Mouse (Mus musculus) liver, embryonic 12.5 days (tissue): ENCODE measurements around the gene Aldh1a3. TPM values are rescaled to one million over a fixed set of nuclear protein-coding genes. Genes with fewer than 3 reads are reported as not detected.

Experiments used
- ATAC-seq: fragments of 200-750 bp; cut with Nextera tagmentation; 2 replicates; pipeline ENCODE4 v1.8.0; 2017; ENCODE audit warnings: moderate number of reproducible peaks, mild to moderate bottlenecking, moderate library complexity
- H3K27ac ChIP-seq: fragments of 300-500 bp; sonication (generic); 2 replicates; pipeline ENCODE4 v1.5.1; 2016; ENCODE audit warnings: mild to moderate bottlenecking
- H3K27me3 ChIP-seq: fragments of 300-500 bp; sonication (generic); replicated peaks from 2 replicates; pipeline ENCODE4 v1.6.1; 2016; ENCODE audit warnings: mild to moderate bottlenecking, moderate library complexity
- H3K36me3 ChIP-seq: fragments of 300-500 bp; sonication (generic); 2 replicates; pipeline ENCODE4 v1.6.1; 2016; ENCODE audit warnings: mild to moderate bottlenecking, moderate library complexity
- H3K4me1 ChIP-seq: fragments of 300-500 bp; sonication (generic); 2 replicates; pipeline ENCODE4 v1.6.1; 2016
- H3K4me2 ChIP-seq: fragments of 300-500 bp; sonication (generic); 2 replicates; pipeline ENCODE4 v1.6.1; 2016; ENCODE audit warnings: mild to moderate bottlenecking, moderate library complexity
- H3K4me3 ChIP-seq: fragments of 300-500 bp; sonication (generic); 2 replicates; pipeline ENCODE4 v1.5.1; 2016; ENCODE audit warnings: mild to moderate bottlenecking, moderate library complexity
- H3K9ac ChIP-seq: fragments of 300-500 bp; sonication (generic); 2 replicates; pipeline ENCODE4 v1.6.1; 2016; ENCODE audit warnings: mild to moderate bottlenecking, moderate library complexity
- H3K9me3 ChIP-seq: fragments of 300-500 bp; sonication (generic); replicated peaks from 2 replicates; pipeline ENCODE4 v1.6.1; 2016; ENCODE audit warnings: mild to moderate bottlenecking, moderate library complexity
- WGBS: fragments of 180-500 bp; shearing (Covaris S2); methylation state at CpG from one replicate; pipeline ENCODE4 v1.1.7; 2016; ENCODE audit not compliant: insufficient replicate concordance; 5-methylcytosine and 5-hydroxymethylcytosine counted together
- polyA plus RNA-seq: library from polyadenylated mRNA; unstranded; fragments of >200 nt; fragmentation: Nextera tagmentation; extraction: Ambion mirVana; gene quantifications from 2 replicates; pipeline ENCODE4 v1.2.1, GENCODE M21; 2016

Aldh1a3 gene
- polyA plus RNA-seq, 1 experiment from 2014 or later: 2.0 TPM

- Histone ChIP-seq H3K27ac (no peak overlapping the region), H3K36me3 (no peaks in the 10 kb centered on the region), H3K27me3 (peaks cover 14% of the 10 kb centered on the region; the same call in 1 of the 2 replicates), H3K4me3 (no peak overlapping the region), H3K4me1 (peaks cover 17% of the 10 kb centered on the region), H3K4me2 (no peak overlapping the region), H3K9ac (no peak overlapping the region), H3K9me3 (no peaks in the 10 kb centered on the region)
- no peak for ATAC-seq
- WGBS: 49% methylated on average over 8 of the region's 8 CpGs
Measured at GRCm38 (mm10) chr7:66406971-66407370, 20.3 kb downstream of the Aldh1a3 start.

- Histone ChIP-seq H3K27ac (no peak overlapping the region), H3K4me1 (peaks cover 17% of the 10 kb centered on the region), H3K36me3 (no peaks in the 10 kb centered on the region), H3K27me3 (0 out of 2 replicates have a peak, but pooled peaks cover 7% of the 10 kb centered on the region), H3K4me3 (no peak overlapping the region), H3K4me2 (no peak overlapping the region), H3K9ac (no peak overlapping the region), H3K9me3 (no peaks in the 10 kb centered on the region)
- ATAC-seq: no peak
- 49% methylated on average over 13 of the region's 13 CpGs for WGBS
Measured at GRCm38 (mm10) chr7:66405951-66406721, 21.2 kb downstream of the Aldh1a3 start.

GRCm38 (mm10) chr7:66405541-66405940 is 21.8 kb downstream of the Aldh1a3 start:
- Histone ChIP-seq H3K27me3 (0 out of 2 replicates have a peak, but pooled peaks cover 7% of the 10 kb centered on the region), H3K36me3 (no peaks in the 10 kb centered on the region), H3K27ac (no peak overlapping the region), H3K9ac (no peak overlapping the region), H3K9me3 (no peaks in the 10 kb centered on the region), H3K4me2 (no peak overlapping the region), H3K4me1 (peaks cover 17% of the 10 kb centered on the region), H3K4me3 (no peak overlapping the region)
- ATAC-seq: no peak
- WGBS: 19% methylated on average over 11 of the region's 11 CpGs

GRCm38 (mm10) chr7:66404802-66405201 is 22.5 kb downstream of the Aldh1a3 start:
- H3K36me3 ChIP-seq: no peaks in the 10 kb centered on the region
- H3K9me3 ChIP-seq: no peaks in the 10 kb centered on the region
- H3K27ac ChIP-seq: no peak overlapping the region
- no peak overlapping the region for H3K9ac ChIP-seq
- H3K27me3 ChIP-seq: 0 out of 2 replicates have a peak, but pooled peaks cover 7% of the 10 kb centered on the region
- H3K4me1 ChIP-seq: peaks cover 17% of the 10 kb centered on the region
- no peak overlapping the region for H3K4me3 ChIP-seq
- no peak for ATAC-seq
- 43% methylated on average over 4 of the region's 4 CpGs for WGBS
- no peak overlapping the region for H3K4me2 ChIP-seq

- H3K9me3 ChIP-seq: no peaks in the 10 kb centered on the region
- 0 out of 2 replicates have a peak, but pooled peaks cover 7% of the 10 kb centered on the region for H3K27me3 ChIP-seq
- peaks cover 17% of the 10 kb centered on the region for H3K4me1 ChIP-seq
- no peak overlapping the region for H3K9ac ChIP-seq
- H3K36me3 ChIP-seq: no peaks in the 10 kb centered on the region
- no peak for ATAC-seq
- no peak overlapping the region for H3K27ac ChIP-seq
- 48% methylated on average over 10 of the region's 10 CpGs for WGBS
- no peak overlapping the region for H3K4me3 ChIP-seq
- no peak overlapping the region for H3K4me2 ChIP-seq
Measured at GRCm38 (mm10) chr7:66404141-66404540, 23.2 kb downstream of the Aldh1a3 start.

GRCm38 (mm10) chr7:66402876-66403275 is 24.4 kb downstream of the Aldh1a3 start:
- no peak for ATAC-seq
- H3K4me3 ChIP-seq: no peak overlapping the region
- WGBS: 63% methylated on average over 5 of the region's 5 CpGs
- no peaks in the 10 kb centered on the region for H3K36me3 ChIP-seq
- H3K4me1 ChIP-seq: peaks cover 17% of the 10 kb centered on the region
- no peak overlapping the region for H3K4me2 ChIP-seq
- 0 out of 2 replicates have a peak, but pooled peaks cover 7% of the 10 kb centered on the region for H3K27me3 ChIP-seq
- H3K9ac ChIP-seq: no peak overlapping the region
- H3K27ac ChIP-seq: no peak overlapping the region
- no peaks in the 10 kb centered on the region for H3K9me3 ChIP-seq

DNA sequence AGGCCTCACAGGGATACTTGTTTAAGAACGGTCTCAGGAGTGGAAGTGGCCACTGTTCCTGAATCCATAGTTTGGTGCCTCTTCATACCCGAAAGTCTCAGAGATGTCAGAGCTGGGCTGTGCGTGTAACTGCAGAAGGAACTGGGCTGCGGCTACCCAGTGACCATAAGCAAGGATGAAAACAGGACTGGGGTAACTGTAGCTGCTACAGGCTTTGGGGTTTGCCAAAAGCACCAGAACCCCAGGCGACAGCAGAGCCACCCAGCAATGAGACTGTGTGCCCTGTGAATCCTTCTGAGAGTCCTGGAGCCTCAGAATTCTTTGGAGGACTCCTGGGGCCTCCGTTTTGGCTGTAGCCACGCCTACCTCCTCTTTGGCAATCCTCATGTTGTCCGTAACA is 25.7 kb downstream of the Aldh1a3 start:
- Histone ChIP-seq H3K9ac (no peak overlapping the region), H3K9me3 (no peaks in the 10 kb centered on the region), H3K36me3 (no peaks in the 10 kb centered on the region), H3K4me1 (peaks cover 17% of the 10 kb centered on the region), H3K27ac (no peak overlapping the region), H3K4me2 (no peak overlapping the region), H3K4me3 (no peak overlapping the region), H3K27me3 (0 out of 2 replicates have a peak, but pooled peaks cover 3% of the 10 kb centered on the region)
- no peak for ATAC-seq
- WGBS: 56% methylated on average over 8 of the region's 8 CpGs

GRCm38 (mm10) chr7:66397288-66397687 is 30.0 kb downstream of the Aldh1a3 start:
- no peak overlapping the region for H3K4me3 ChIP-seq

GRCm38 (mm10) chr7:66388621-66389532 is 38.4 kb downstream of the Aldh1a3 start:
- WGBS: 17% methylated on average over 28 of the region's 28 CpGs
- ATAC-seq: peak; percentile 58
- Histone ChIP-seq H3K27ac (0 out of 2 replicates have a peak overlapping the region, but pooled peaks have one; percentile 39), H3K4me3 (peak overlapping the region; percentile 68), H3K4me1 (peaks cover 6% of the 10 kb centered on the region), H3K9ac (peak overlapping the region; percentile 82), H3K4me2 (peak overlapping the region; percentile 96), H3K27me3 (no peaks in the 10 kb centered on the region), H3K36me3 (no peaks in the 10 kb centered on the region; the same call in 1 of the 2 replicates), H3K9me3 (no peaks in the 10 kb centered on the region)

More at GRCm38 (mm10) chr7:66397288-66397687, 30.0 kb downstream of the Aldh1a3 start:
- no peaks in the 10 kb centered on the region for H3K36me3 ChIP-seq
- WGBS: 69% methylated on average over 3 of the region's 3 CpGs
- no peak overlapping the region for H3K4me2 ChIP-seq
- no peak overlapping the region for H3K9ac ChIP-seq
- H3K4me1 ChIP-seq: no peaks in the 10 kb centered on the region
- no peak overlapping the region for H3K27ac ChIP-seq
- H3K9me3 ChIP-seq: no peaks in the 10 kb centered on the region
- no peak for ATAC-seq
- no peaks in the 10 kb centered on the region for H3K27me3 ChIP-seq

DNA sequence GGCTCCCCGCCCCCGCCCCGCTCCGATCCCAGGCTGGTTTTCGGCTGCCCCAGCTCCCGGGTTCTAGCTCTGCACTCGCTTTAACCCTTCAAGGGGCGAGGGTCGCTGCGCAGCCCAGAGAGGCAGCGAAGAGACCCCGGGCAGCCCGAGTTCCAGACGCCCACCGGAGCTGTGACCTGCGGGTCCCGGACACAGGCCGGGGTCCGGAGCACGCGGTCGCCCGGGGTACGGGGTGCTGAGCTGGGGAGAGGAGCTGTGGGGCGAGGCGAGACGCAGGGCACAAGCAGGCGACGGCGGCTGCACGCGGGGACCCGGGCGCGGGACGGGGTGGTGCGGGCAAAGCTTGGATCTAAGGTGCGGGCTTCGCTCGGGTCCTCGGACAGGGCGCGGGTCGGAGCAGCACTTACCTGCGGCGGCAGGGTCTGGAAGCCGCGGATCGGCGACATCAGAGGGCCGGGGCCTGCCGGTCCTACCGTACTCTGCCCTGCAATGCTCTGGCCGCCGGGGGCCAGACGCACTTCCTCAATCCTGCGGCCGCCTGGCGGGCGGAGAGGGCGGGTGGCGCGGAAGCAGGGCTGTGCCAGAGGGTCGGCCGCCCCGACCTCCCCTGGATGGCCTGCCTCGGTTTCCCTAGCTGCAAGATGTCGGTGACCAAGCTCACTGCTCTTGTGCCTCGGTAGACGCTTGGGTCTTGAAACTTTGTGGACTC is 39.4 kb downstream of the Aldh1a3 start, which contains the start of gene Lrrk1:
Lrrk1 (minus strand) TSS at position 538 of the 709 bp plus-strand sequence.
- Histone ChIP-seq H3K9ac (peak within 1 kb of the TSS; percentile 82), H3K4me3 (peak within 1 kb of the TSS; percentile 68), H3K4me2 (peak within 1 kb of the TSS; percentile 96), H3K4me1 (peaks cover 6% of the 10 kb centered on the region), H3K27ac (peak within 1 kb of the TSS; percentile 39; the same call in 1 of the 2 replicates), H3K27me3 (no peaks in the 10 kb centered on the region), H3K36me3 (no peaks in the 10 kb centered on the region; the same call in 1 of the 2 replicates), H3K9me3 (no peaks in the 10 kb centered on the region)
- peak; percentile 74 for ATAC-seq
- WGBS: under 1% methylated on average over 61 of the region's 70 CpGs

DNA sequence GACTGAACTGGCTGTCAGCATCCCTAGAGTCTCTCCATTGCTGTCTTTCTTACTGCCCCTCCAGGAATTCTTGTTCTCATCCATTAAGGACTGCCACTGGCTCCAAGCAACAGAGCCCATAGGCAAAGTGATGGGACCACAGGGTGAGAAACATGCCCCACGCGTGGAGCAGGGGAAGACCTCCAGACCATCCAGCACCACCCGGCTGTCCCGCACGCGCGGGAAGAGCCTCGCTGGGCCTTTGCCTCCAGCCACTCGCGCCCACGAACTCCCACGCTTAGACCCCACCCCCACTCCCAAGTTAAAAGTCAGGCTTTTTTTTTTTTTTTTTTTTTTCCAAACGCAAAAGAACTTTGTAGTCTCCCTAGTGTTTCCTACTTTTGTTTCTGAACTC is 39.9 kb downstream of the Aldh1a3 start:
- Histone ChIP-seq H3K4me3 (peak overlapping the region; percentile 68), H3K9me3 (no peaks in the 10 kb centered on the region), H3K4me2 (peak overlapping the region; percentile 96), H3K4me1 (peaks cover 6% of the 10 kb centered on the region), H3K27ac (no peak overlapping the region), H3K27me3 (no peaks in the 10 kb centered on the region), H3K9ac (peak overlapping the region; percentile 82), H3K36me3 (no peaks in the 10 kb centered on the region; the same call in 1 of the 2 replicates)
- ATAC-seq: no peak
- WGBS: 4% methylated on average over 13 of the region's 13 CpGs
